Mouse (Mus musculus) kidney, postnatal 36 days (tissue): Measurements from ENCODE around the gene Foxk1.
A peak's percentile ranks its signal among the peaks of the same experiment; 100 is the strongest.

ENCODE experiments used
- DNase-seq, 2 experiments: peaks; one replicate each; pipeline ENCODE4 v3.0.0; 2021 to 2022; ENCODE audit warnings: mixed read lengths in 2 of 2

The Foxk1 gene

DNA sequence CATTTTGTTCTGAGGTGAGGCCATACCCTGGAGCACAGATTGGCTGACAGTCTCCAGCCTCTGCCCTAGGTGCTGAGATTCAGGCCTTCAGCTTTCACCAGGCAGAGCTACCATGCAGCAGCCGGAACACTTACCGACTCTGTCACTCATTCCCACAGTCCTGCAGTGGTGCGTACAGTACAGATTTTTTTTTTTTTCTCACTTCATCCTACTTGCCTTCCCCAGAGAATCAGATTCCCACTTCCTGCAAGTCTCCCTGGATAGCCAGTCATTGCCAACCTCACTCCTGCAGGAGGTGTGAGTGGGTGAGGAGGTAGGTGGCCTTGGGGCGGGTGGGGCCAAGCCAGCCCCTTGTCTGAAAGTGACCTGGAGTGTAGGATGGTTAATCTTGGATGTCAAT lies 19.0 kb downstream of the Foxk1 start:
- DNase-seq, result no peak

DNA sequence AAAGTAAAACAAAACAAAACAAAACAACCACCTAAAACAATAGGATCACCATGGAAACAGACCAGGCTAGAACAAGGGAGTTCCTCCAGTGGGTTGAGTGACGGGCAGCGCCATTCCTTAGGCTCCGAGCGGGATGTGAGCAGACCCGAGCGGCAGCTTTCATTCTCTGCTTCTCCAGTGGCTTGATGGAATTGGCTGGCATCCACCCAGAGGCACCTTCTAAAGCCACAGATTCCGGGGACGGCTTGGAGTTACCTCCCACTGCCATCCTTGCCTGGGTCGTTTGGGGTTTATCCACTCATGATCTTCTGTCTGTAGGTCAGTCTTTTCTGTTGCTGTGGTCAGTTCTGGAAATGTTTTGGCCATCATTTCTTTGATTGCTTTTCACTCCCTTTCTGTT lies 19.6 kb downstream of the Foxk1 start:
- peak in 1 of 2 experiments; percentile 61 for DNase-seq

DNA sequence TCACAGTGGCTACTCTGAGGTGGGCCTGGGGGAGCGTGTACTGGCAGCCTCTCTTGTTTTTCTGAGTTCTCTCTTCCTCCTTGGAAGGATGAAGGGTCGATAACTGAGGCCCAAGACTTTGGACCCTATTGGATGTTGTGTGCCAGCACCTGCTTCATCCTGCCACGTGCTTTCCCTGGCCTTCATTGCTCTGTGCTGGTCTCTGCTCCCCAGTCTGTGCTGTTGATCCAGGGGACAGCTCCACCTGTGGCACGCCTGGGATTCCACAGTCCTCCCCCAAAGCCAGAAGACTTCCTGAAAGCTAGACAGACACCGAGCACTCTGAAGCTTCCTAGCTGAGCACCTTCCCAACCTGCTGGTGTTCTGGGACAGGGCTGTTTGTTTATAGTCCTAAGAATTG lies 20.6 kb downstream of the Foxk1 start:
- peak in 1 of 2 experiments; percentile 46 for DNase-seq

DNA sequence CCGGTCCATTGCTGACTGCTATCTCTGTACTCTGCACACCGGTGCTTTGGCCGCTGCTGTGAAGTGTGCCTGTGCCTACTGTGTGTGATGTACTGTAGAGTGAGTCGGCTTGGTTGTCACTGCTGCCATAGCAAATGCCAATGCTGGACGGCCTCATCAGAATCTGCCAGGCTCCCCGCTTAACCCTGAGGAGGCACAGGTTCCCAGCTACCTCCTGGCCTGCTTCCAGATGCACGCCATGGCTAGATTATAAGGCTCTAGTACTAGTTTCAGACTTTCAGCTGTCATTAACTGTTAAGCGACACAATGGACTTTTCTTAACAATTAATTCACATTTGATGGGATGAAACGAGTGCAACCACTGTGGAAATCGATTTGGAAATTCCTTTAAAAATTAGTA lies 21.8 kb downstream of the Foxk1 start:
- no peak for DNase-seq

DNA sequence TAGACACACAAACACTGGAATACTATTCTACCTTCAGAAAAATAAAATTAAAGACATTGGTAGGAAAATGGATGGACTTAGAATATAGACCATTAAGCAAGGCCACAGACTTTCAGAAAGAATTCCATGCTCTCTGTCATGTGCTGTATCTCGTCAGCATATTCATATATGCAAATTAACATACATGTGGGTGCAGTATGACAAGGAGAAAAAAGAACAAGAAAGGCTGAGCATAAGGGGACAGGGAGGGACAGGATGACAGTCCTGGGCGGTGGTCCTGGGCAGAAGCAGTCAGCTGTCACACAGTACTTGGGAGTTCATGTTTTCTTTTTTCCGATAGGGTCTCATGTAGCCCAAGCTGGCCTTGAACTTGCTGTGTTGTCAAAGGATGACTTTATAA lies 22.4 kb downstream of the Foxk1 start:
- no peak for DNase-seq

DNA sequence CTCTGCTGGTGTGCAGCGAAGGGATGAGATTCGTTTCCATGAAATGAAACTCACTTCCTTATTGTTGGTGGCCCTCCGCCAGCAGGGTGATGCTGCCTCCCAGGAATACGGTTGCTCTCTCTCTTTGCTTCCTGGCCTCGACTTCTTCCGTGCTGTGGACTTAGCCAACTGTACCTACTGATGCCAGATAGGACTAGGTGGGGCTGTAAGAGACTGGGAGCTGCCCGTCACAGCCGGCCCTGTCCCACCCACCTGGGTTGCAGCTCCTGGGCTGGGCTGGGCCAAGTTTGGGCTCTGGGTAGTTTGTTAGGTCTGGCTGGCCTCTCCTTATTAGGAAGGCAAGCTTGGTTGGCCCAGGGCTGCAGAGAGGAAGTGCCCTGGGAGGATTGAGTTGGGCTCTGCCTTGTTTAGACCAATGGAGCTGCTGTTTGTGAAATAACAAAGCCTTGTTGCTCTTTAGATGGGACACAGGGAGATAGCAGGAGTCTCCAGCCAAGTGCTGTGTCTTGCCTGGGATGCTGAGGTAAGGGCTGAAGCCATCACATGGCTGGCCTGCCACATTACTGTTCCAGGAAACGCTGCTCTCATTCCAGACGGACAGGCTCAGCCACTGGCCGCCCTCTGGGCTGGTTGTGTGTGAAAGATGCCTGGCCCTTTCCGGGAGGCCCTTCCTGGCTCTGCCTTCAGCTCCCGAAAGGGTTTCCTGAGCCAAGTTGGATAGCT lies 23.5 kb downstream of the Foxk1 start:
- peak; percentile 78 for DNase-seq

DNA sequence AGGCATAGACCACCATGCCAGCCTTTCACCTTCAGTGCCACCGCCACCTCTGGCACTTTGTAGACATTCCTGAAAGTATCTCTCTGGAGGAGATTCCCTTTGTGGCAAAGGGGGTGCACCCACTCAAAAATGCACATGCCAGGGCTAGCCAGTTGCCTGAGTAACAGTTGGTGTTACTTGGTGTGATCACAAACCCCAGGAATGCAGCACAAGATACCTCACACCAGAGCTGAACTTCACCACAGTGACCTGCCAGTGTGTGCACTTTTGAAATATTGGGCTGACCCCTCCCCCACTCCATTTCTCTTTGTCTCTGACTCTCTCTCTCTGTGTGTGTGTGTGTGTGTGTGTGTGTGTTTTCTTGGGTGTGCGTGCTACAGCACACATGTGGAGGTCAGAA lies 25.2 kb downstream of the Foxk1 start:
- DNase-seq, result no peak

DNA sequence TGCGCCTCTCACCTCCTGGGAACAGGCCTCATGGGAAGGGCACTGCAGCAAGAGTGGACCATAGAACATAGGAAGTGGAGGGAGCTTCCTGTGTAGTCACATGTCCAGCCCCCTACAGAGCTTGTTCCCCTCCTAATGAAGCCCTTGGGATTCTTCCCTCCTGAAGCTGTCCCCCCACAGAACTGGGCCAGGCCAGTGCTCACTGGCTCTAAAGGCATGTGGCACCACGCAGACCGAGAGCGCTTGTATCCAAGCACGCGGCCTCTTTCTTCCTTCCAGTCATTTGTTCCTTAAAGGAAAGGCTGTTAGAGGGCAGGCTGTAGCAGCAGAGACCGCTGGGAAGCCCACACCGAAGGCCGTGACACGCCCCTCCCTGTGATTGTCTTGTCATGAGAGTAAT lies 26.6 kb downstream of the Foxk1 start:
- DNase-seq, result no peak

DNA sequence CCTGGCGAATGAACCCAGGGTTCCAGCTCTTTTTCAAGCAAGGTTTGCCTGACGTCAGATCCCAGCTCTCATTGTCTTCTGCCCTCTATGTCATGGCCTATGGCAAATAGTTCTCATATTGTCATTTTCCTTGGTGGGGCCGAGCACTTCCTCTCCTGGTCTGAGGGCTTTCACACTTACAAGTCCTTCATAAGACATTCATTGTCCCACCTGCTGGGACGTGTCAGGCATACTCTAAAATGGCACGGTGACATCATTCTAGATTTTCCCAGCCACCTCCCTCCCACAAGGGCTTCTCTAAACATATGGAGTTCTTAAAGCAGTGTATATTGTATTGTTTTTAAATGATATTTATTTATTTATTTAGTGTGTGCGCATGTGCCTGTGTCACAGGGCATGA lies 27.4 kb downstream of the Foxk1 start:
- DNase-seq, result no peak

DNA sequence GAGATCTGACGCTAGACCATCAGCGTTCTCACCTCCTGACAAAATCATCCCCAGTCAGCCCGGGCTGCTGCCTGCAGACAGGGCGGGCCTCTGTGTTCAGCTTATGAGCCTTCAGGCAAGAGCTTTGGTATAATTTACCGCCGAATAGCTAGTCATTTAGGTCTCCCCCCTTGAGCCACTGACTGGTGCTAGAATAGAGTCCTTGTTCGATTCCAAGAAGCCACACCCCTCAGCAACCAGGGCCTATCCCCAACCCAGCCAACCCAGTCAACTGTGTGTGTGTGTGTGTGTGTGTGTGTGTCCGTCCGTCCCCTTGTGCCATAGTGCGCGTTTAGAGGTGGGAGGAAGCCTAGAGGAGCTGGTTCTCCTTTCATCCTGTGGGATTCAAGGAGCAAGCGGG lies 29.7 kb downstream of the Foxk1 start:
- DNase-seq, result no peak

DNA sequence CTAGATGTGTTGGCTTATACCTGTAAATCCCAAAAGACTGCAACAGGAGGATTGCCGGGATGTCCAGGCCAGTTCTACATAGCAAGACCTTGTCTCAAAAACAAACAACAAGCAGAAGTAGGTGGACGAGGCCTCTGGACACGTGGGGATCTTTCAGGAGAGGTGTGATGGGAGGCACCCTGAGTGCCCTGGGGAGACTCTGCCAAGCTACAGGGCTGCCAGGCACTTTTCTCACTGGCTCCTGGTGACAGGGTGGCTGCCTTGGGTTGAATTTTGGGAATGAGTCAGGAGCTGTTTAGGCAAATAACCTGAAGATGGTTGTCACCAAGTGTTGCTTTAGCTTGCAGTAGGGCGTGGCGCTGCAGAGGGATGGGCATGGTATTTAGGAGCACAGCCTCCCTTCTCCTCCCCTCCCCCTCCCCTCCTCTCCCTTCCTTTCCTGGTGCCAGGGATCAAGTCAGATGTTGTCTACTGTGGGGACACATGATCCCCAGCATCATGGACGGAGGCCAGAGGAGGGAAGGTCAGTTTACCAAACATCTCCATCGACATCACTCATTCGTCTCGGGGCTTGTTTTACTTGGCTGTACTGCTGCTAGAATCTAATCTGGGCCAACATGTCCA lies 30.6 kb downstream of the Foxk1 start:
- peak; percentile 49 to 50 for DNase-seq

DNA sequence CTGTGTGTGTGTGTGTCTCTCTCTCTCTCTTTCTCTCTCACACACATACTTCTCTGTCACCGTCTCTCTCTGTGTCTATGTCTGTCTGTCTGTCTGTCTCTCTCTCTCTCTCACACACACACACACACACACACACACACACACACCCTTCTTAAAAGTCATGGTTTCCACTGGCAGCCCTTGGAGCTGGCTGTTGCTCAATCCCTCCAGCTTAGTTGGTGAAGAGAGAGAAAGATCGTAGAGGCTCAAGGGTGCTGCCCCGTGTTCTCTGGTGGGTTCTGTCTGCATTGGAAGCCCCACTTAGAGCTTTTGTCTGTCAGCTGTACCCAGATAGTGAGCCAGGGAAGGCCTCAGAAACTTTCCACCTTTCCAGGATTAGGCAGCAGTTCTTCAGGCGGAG lies 31.4 kb downstream of the Foxk1 start:
- no peak for DNase-seq

DNA sequence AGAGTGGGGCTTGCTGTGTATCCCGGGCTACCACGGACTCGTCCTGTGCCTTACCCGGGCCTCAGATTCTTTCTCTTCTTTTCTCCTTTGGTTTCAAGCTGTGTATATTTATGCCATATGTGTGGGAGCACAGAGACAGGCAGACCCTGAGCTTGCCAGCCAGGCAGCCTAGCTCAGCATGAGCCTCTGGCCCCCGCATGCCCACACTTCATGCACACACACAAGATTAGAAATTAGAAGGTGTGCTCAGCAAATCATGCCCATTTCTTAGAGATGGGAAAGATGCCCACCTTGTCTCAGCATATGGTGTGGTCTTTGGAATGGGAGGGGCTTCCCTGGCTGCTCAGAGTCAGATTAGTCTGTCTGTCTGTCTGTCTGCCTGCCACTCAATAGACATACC lies 32.8 kb downstream of the Foxk1 start:
- no peak for DNase-seq

DNA sequence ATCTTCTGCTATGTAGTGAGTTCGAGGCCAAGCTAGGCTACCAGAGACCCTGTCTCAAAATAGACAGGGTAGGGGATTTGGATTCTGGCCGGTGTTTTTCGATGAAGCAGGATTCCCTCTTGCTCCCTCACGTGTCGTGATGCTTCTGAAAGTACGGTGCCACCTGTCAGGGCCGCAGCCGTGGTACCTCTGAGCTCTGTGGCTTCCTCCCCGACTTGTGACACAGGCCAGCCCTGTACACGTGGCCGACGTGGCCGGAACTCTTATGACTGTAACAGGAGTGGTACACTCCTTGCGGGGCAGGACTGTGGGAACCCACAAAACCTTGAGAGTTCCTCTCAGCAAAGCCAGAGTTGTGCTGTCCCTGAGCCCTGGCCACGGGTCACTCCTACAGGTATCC lies 34.4 kb downstream of the Foxk1 start:
- no peak for DNase-seq

DNA sequence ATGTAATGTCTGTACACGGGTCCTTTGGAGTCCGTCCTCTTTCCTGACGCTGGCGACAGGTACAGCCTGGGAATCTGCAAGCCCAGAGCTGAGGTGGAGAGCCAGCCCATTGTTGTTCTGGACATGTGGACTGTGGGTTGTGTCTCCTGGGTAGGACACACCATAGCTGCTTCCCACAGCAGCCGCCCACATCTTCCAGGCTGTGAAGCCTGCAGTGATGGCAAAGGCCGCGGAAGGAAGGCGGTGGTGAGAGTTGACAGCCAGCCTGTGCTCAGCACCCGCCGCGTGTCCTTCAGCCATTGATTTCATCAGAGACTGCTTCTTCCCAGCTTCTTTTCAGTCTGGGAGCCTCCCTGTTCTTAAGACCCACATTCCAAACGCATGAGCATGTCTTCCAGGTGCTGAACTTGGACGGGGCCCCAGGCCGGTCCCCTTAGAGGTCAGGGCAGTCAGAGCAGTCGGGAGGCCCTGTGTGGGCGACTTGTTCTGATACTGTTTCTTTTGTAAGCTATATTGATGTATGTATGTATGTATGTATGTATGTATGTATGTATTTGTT lies 37.2 kb downstream of the Foxk1 start:
- no peak for DNase-seq

DNA sequence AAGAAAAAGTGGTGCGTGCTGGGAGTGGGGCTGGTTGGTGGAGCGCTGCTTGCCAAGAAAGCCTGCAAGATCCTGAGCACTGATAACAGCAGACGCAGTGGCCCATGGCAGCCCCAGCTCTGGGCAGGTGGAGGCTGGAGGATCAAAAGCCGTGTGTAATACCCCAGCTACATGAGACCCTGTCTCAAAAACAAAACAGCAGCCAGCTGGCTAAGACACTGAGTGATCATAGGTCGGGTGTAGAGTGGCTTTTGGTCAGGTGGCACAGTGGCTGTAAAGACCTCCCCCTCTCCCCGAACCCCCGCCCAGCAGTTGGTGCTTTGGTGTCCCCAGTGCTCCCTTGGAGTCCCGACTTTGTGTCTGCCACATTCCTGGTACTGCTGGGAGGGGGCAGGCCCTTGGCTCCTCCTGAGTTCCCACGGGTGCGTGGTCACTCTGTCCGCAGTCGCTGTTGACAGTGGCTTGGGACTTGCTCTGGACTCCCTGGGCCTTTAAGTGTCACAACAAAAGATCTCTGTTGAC lies 38.7 kb downstream of the Foxk1 start:
- DNase-seq, result peak in 1 of 2 experiments; percentile 69

DNA sequence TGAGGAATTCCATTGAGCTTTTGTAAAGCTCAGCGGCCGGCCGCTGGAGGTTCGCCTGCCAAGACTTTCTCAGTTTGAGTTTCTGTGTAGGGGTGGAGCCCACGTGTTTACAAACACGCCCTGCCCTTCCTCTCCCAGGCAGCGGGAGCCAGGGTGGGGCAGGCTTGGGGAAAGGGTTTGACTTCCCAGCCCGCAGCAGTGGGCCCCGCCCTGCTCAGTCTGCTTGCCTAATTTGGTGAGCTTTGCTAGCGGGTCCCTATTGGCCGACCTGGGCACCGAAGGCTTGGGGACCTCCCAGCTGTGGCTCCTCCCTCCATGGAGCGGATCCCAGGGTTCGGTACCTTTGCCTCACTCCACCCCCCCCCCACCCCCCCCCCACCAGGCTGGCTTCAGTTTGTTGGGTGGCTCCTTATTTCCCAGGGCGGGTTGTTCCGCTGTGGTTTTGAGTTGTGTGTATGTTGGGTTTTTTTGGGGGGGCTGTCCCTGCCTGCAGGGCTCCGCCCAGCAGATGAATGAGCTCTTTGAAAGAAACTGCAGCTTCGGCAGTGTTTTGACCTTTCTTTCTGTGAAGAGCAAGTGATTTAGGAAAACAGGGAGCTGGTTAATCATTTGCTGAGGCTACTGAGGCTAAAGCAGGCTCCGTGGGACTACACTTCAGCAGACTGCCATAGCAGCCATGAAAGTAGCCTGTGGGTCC lies 39.3 kb downstream of the Foxk1 start:
- peak; percentile 97 to 99 for DNase-seq

DNA sequence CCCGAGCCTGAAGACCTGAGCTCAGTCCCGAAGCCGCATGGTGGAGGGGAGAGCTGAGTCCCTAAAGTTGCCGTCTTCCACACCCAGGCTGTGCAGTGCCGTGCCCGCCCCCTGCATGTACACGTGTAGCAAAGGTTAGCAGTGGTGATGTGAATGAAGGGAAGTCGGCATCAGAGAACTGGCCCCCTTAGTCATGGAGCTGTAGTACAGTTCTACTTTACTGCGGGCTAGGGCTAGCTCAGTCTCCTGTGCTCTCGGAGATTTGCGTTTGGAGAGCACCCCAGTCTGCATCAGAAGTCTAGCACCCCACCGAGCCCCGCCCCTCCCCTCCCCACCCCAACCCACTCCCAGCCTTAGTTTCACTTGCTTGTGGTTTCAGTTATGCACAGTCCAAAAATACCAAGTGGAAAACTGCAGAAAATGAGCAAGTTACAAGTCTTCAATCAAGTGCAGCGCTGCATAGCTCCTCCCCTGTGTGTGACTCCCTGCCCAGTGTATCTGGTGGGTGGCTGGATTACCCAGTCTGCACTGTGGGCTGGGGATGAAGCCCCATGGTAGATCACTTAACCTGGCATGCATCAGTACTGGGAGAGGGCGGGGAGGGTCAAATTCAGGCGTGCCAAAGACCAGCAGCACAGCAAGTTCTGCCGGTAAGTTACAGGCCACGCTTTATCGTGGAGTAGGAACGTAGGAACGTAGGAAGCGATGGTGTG lies 40.2 kb downstream of the Foxk1 start:
- no peak for DNase-seq

DNA sequence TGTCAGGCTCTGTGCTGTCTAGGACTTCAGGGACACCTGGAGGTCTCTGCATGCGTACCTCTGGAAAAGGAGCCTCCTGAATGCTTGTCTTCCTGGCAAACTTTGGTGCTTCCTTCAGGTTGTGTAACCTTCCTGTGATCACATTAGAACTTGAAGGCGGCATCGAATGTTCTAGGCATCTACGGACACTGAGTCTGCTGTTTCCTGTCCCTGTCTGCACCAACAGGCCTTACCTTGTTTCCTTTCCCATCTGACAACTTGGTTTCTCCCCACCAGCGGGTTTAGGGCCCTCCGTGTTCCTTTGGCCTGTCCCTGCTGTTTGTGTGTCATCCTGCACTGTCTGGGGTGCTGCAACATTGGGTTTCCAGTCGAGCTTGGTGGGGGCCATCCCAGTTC lies 40.7 kb downstream of the Foxk1 start:
- no peak for DNase-seq

DNA sequence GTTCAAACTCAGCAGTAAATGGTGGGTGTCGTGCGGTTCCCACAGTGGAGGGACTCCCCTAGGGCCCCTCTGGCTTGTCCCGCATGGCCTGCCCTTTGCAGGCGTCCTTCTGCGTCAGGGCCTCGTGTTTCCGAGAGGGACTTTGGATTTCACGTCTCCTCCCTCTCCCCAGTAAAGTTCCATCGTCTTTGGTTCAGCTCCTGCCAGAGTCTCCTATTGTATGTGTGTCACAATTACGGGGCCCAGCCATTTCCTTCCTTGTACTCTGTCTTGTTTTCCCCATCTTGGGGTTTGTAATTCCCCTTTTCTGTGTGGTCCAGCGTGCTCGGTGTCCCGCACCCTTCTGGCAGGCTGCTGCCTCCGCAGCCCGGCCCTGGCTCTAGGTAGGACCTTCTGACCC lies 42.2 kb downstream of the Foxk1 start:
- peak in 1 of 2 experiments; percentile 46 for DNase-seq

DNA sequence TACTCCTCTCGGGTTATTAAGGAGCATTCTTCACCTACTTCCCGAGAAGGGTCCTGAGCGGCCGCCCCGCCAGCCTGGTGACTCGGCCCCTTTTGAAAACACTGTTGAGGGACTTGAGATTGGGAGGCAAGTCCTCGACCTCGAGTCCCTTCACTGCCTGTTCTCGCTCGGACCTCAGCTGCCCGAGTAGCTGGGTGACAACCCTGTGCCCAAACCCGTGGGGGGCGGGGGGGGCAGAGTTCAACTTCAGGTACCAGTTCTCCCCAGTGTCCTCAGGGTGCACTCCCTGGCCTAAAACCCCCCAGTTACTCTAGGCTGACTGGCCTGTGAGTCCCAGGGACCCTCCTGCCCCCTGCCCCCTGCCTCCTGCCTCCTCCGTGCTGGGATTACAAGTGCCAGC lies 42.7 kb downstream of the Foxk1 start:
- DNase-seq, result peak in 1 of 2 experiments; percentile 51

DNA sequence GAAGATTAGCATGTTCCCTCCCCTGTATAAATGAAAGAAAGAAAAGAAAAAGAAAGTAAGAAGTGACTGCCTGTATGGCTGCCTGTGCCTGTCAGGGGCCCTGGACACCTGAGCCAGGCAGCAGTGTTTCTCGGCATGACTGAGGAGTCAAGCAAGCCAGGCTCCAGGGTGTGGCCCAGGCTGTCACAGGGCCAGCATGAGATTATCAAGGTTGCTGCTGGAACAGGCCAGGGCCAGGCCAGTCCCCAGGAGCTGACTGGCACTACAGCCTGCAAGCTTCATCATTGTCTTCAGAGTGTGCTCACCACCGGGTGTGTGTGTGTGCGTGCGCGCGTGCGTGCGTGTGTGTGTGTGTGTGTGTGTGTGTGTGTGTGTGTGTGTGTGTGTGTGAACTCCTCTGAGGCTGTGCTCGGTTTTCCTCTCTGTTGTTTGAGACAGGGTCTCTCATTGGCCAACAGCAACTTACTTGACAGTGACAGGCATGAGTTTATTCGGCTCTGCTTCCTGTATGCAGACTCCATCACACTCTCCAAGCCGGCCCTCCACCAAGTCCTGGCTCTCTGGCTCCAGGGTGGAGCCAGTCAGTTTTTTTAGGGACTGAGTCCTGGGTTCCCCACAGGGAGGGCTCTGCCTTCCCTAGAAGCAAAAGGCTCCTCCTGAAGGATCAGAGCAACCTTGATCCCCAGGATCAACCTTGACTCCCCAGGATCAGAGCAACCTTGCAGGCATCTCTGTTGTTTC lies 43.7 kb downstream of the Foxk1 start:
- peak in 1 of 2 experiments; percentile 42 for DNase-seq
